Comparison of ENCODE assay signal across 23 mouse cellular contexts in the genomic region with DNA sequence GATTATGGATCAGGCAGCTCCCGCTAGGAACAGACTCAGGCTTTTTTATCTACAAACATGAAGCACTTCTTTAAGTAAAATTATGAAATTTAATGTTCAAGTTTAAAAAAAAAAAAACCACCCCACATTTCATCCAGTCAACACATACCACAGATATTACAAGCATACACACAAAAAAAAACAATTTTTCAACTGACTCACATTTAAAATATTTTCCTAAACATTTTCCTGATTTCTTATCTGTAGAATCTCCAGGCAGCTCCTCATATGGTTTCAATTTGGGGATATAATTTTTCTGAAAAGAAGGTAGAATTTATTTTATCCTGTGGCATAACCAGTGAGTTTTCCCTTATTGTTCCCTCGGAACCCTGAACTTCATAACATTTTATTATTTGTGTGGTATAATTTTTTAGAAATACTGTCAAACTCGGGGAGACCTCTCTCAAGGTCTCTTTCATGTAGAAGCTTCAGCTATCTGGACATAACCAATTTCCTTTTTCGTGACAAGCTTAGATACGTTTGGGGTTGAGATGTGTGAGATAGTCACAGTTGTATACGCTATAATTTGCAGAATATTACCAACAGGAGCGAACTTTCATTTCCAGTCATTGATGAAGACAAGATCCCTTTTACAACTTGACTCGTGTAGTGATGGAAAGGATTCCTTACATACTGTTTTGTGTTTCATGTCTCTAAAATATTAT.
"Had no signal": no experiment of that assay in that cellular context is flagged by ENCODE, and none has a peak within 500 bp of the region (broad histone marks: within the 10 kb centered on the region; RNA-seq: fewer than 3 reads in every experiment).

No protein-coding gene starts in this region.

- H3K9ac ChIP-seq: embryonic facial prominence, embryonic 12.5 days; embryonic facial prominence, embryonic 13.5 days; embryonic facial prominence, embryonic 15.5 days; forebrain, embryonic 12.5 days; forebrain, embryonic 13.5 days; forebrain, embryonic 15.5 days; forebrain, postnatal 0 days had no signal

- H3K27me3 ChIP-seq: embryonic facial prominence, embryonic 12.5 days; embryonic facial prominence, embryonic 13.5 days; embryonic facial prominence, embryonic 15.5 days; forebrain, embryonic 12.5 days; forebrain, embryonic 13.5 days; forebrain, embryonic 15.5 days had no signal

- H3K36me3 ChIP-seq: embryonic facial prominence, embryonic 10.5 days; embryonic facial prominence, embryonic 12.5 days; embryonic facial prominence, embryonic 13.5 days; embryonic facial prominence, embryonic 15.5 days; forebrain, embryonic 10.5 days; forebrain, embryonic 12.5 days; forebrain, embryonic 15.5 days; heart, embryonic 10.5 days had no signal

- H3K4me1 ChIP-seq: embryonic facial prominence, embryonic 10.5 days; embryonic facial prominence, embryonic 12.5 days; embryonic facial prominence, embryonic 15.5 days; forebrain, embryonic 10.5 days; forebrain, embryonic 12.5 days; forebrain, embryonic 13.5 days; forebrain, embryonic 15.5 days; heart, embryonic 10.5 days had no signal

- DNase-seq: cerebellum, adult 9-10 months; cerebellum, adult 9-11 months; cerebellum, postnatal 10 days; cerebellum, postnatal 25 days; cerebellum, postnatal 36 days; embryo, embryonic 11 days; forebrain, postnatal 0 days; gastrocnemius, adult 2 months; gastrocnemius, postnatal 10 days; gastrocnemius, postnatal 14 days; gastrocnemius, postnatal 25 days; heart, adult 18-20 months; heart, adult 2 months had no signal

- H3K4me3 ChIP-seq: embryonic facial prominence, embryonic 10.5 days; embryonic facial prominence, embryonic 12.5 days; embryonic facial prominence, embryonic 13.5 days; embryonic facial prominence, embryonic 15.5 days; erythroblast, embryonic 14.5 days; forebrain, embryonic 10.5 days; forebrain, embryonic 12.5 days; forebrain, embryonic 13.5 days; forebrain, embryonic 15.5 days; gastrocnemius, adult 2 months; heart, adult 2 months; heart, embryonic 10.5 days had no signal

- H3K27ac ChIP-seq: embryonic facial prominence, embryonic 10.5 days; embryonic facial prominence, embryonic 12.5 days; embryonic facial prominence, embryonic 13.5 days; embryonic facial prominence, embryonic 15.5 days; forebrain, embryonic 10.5 days; forebrain, embryonic 12.5 days; forebrain, embryonic 13.5 days; forebrain, embryonic 15.5 days; gastrocnemius, adult 2 months; heart, adult 2 months; heart, embryonic 10.5 days had no signal

- H3K9me3 ChIP-seq: embryonic facial prominence, embryonic 10.5 days; embryonic facial prominence, embryonic 12.5 days; embryonic facial prominence, embryonic 13.5 days; embryonic facial prominence, embryonic 15.5 days; forebrain, embryonic 10.5 days; forebrain, embryonic 12.5 days; forebrain, embryonic 13.5 days; forebrain, embryonic 15.5 days; heart, embryonic 10.5 days had no signal
